In the genomic region with DNA sequence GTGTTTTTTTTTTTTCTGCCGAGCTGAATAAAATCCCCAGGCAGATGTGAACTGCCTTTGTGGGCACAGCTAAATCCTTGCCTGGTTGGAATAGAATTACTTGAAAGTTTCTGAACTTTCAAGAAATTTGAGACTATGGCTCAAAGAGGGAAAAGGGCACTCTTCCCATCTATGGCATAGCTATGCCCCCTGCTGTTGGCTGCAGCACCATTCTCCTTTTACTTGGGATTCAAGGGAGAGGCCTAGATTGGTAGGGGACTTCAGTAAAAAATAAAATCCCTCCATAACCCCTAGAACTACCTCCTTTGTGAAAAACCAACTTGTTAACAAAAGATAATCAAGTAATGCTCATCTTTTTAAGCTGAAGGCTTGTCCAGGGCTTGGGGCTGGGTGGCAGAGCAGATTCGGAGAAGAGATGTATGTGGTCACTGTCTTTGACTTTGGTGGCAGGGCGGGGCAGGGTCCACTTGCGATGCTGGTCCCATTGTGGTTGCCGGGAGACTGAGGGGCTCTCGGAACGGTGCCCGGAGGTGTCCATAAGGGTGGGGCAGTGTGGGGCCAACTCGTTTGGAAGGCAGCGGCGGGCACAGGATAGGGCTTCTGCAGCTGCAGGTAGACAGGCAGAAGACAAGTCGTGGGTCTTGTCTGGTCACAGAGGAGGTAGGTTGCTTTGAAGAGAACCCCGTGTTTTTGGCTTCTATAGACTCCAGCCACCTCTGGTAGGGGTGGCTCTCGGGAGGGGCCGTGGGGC, we compare ENCODE assay signal across 9 mouse cellular contexts. TPM values are rescaled to one million over a fixed set of nuclear protein-coding genes. Genes with fewer than 3 reads are reported as not detected.
A peak's percentile ranks its signal among the peaks of the same experiment; 100 is the strongest.
DNase-seq lines count a peak whose midpoint lies in the region; ATAC-seq lines count a peak whose summit lies in the region.
"Had no signal": no experiment of that assay in that cellular context is flagged by ENCODE, and none has a peak within 500 bp of the region (broad histone marks: within the 10 kb centered on the region; RNA-seq: fewer than 3 reads in every experiment).

A gene (plus strand): TSS at position 546 of the 751 bp plus-strand sequence.

- no peaks in the 10 kb centered on the region for H3K36me3 ChIP-seq in kidney, embryonic 16.5 days (ENCODE audit: insufficient read depth, low read length)
- no peaks in the 10 kb centered on the region for H3K36me3 ChIP-seq in forebrain, embryonic 12.5 days (replicated peaks)
- no peaks in the 10 kb centered on the region for H3K36me3 ChIP-seq in midbrain, embryonic 12.5 days

- no peaks in the 10 kb centered on the region for H3K9me3 ChIP-seq in kidney, embryonic 16.5 days (ENCODE audit: low read length)
- no peaks in the 10 kb centered on the region for H3K9me3 ChIP-seq in forebrain, embryonic 12.5 days
- no peaks in the 10 kb centered on the region for H3K9me3 ChIP-seq in midbrain, embryonic 12.5 days

- peak within 1 kb of the TSS; percentile 54 for H3K4me3 ChIP-seq in kidney, embryonic 16.5 days (ENCODE audit: low read length)
- H3K4me3 ChIP-seq in forebrain, embryonic 12.5 days (replicated peaks), result peak within 1 kb of the TSS; percentile 44
- peak within 1 kb of the TSS; percentile 36 for H3K4me3 ChIP-seq in midbrain, embryonic 12.5 days

- no peak for DNase-seq in kidney, adult 8-10 months
- DNase-seq in adrenal gland, postnatal 14 days, result peak; percentile 31
- peak; percentile 11 for DNase-seq in layer of hippocampus, adult 9-11 months
- no peak for DNase-seq in urinary bladder, postnatal 4 days (ENCODE audit: low spot score in 2 of 2)

- peaks cover 4% of the 10 kb centered on the region; the same call in 1 of the 2 replicates for H3K27me3 ChIP-seq in kidney, embryonic 16.5 days (ENCODE audit: insufficient read depth, low read length)
- 0 out of 2 replicates have a peak, but pooled peaks cover 3% of the 10 kb centered on the region for H3K27me3 ChIP-seq in forebrain, embryonic 12.5 days
- H3K27me3 ChIP-seq in midbrain, embryonic 12.5 days, result peaks cover 3% of the 10 kb centered on the region; the same call in 1 of the 2 replicates

- H3K27ac ChIP-seq in kidney, embryonic 16.5 days (ENCODE audit: low read length), result no peak within 1 kb of the TSS
- H3K27ac ChIP-seq in forebrain, embryonic 12.5 days, result peak within 1 kb of the TSS; percentile 93
- H3K27ac ChIP-seq in midbrain, embryonic 12.5 days (replicated peaks), result peak within 1 kb of the TSS; percentile 94

- peak within 1 kb of the TSS; percentile 57 for H3K9ac ChIP-seq in kidney, embryonic 16.5 days (replicated peaks; ENCODE audit: low read length)
- peak within 1 kb of the TSS; percentile 53 for H3K9ac ChIP-seq in forebrain, embryonic 12.5 days
- peak within 1 kb of the TSS; percentile 54 for H3K9ac ChIP-seq in midbrain, embryonic 12.5 days (replicated peaks)

- 10% methylated on average over 15 of the region's 15 CpGs for WGBS in kidney, embryonic 16.5 days
- WGBS in forebrain, embryonic 12.5 days, result 2% methylated on average over 15 of the region's 15 CpGs
- 3% methylated on average over 15 of the region's 15 CpGs for WGBS in midbrain, embryonic 12.5 days

- H3K4me2 ChIP-seq in kidney, embryonic 16.5 days (replicated peaks; ENCODE audit: low read depth, low read length), result peak within 1 kb of the TSS; percentile 91
- peak within 1 kb of the TSS; percentile 68 for H3K4me2 ChIP-seq in forebrain, embryonic 12.5 days
- H3K4me2 ChIP-seq in midbrain, embryonic 12.5 days (replicated peaks), result peak within 1 kb of the TSS; percentile 60

- peak; percentile 69 for ATAC-seq in kidney, embryonic 16.5 days (ENCODE audit: low FRiP score, low TSS enrichment)
- no peak for ATAC-seq in forebrain, embryonic 12.5 days (ENCODE audit: low FRiP score)
- ATAC-seq in midbrain, embryonic 12.5 days (ENCODE audit: low FRiP score, low read depth), result peak; percentile 62
- ATAC-seq in erythroid progenitor cell, adult 5-6 weeks (replicated peaks; ENCODE audit: low FRiP score, poor library complexity, severe bottlenecking), result no peak

- 0 out of 2 replicates have a peak, but pooled peaks cover 4% of the 10 kb centered on the region for H3K4me1 ChIP-seq in kidney, embryonic 16.5 days (ENCODE audit: insufficient read depth, low read length)
- peaks cover 37% of the 10 kb centered on the region for H3K4me1 ChIP-seq in forebrain, embryonic 12.5 days
- peaks cover 23% of the 10 kb centered on the region for H3K4me1 ChIP-seq in midbrain, embryonic 12.5 days

RNA-seq across cellular contexts. Expression of the gene that starts here (rescaled TPM):
- polyA plus RNA-seq in kidney, embryonic 16.5 days (2015; fragmentation: Nextera tagmentation; extraction: Ambion mirVana), result not detected in 2 replicates
- total RNA-seq in adrenal gland, postnatal 14 days (2021), result not detected in 2 replicates
- 0.27 TPM in 1 of 2 replicates, not detected in the other for polyA plus RNA-seq in forebrain, embryonic 12.5 days (2016; fragmentation: Nextera tagmentation; extraction: Ambion mirVana)
- 0.22 and 0.56 TPM in 2 replicates for polyA plus RNA-seq in midbrain, embryonic 12.5 days (2016; fragmentation: Nextera tagmentation; extraction: Ambion mirVana)
- total RNA-seq in erythroid progenitor cell, adult 5-6 weeks (2015; ENCODE audit: low replicate concordance), result 2.2 TPM in 1 of 2 replicates, not detected in the other
- not detected in 2 replicates for total RNA-seq in erythroid progenitor cell, adult 5-6 weeks (2017; ENCODE audit: low replicate concordance)
- total RNA-seq: layer of hippocampus, postnatal 25 days had no signal

Comparison
In these comparisons a context has a peak if more than half of its experiments do, and no peak if none do; other contexts are left out.
1. Peak in ATAC-seq, H3K4me3 ChIP-seq, H3K9ac ChIP-seq and H3K4me2 ChIP-seq in kidney, embryonic 16.5 days; RNA of the gene not detected or under 1 TPM.
2. Peak in DNase-seq in adrenal gland, postnatal 14 days; RNA of the gene not detected or under 1 TPM.
3. Peak in ATAC-seq, H3K4me3 ChIP-seq, H3K27ac ChIP-seq, H3K9ac ChIP-seq and H3K4me2 ChIP-seq in midbrain, embryonic 12.5 days; RNA of the gene not detected or under 1 TPM.